Mouse (Mus musculus) spleen, embryonic (tissue): ENCODE data around the gene Tstd3.

ENCODE experiments used
- CTCF ChIA-PET: fragments of 350-600 bp; sonication (Branson Sonifier 250); formaldehyde crosslinking; loops from one replicate; lab custom pipeline; 2022; lab: Charles Lee

Tstd3 gene

DNA sequence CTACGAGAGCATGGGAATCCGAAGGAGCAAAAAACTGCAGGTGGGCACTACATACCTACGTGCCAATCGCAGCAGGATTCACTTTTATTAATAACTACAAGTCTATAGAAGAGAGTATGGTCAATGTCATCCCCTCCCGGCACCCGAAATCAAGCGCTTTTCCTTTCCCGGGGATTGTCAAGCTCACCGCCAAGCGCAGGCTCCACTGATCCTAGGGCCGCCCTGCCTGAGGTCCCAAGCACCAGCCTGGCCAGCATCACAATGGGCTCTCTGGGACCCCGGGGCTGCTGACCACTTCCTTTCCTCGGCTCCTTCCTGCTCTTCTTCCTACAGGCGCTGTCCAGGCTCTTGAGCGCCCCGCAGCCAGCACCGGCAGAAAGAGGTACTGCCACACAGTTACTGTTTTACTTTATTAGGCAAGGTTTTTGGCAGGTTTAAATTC, at the start of gene Tstd3, which contains the start of gene Usp45:
Tstd3 (minus strand) TSS at position 350 of the 442 bp plus-strand sequence.
Usp45 (plus strand) TSS at position 294 of the 442 bp plus-strand sequence.
- CTCF ChIA-PET: no interaction called here

- CTCF ChIA-PET: interaction anchor here (0.6 kb wide), 2 partner anchors 67 to 92 kb away, joined by 3 to 4 read pairs; no protein-coding TSS in a partner anchor
Measured at GRCm38 (mm10) chr4:21814029-21814428, 47.0 kb upstream of the Tstd3 start.

DNA sequence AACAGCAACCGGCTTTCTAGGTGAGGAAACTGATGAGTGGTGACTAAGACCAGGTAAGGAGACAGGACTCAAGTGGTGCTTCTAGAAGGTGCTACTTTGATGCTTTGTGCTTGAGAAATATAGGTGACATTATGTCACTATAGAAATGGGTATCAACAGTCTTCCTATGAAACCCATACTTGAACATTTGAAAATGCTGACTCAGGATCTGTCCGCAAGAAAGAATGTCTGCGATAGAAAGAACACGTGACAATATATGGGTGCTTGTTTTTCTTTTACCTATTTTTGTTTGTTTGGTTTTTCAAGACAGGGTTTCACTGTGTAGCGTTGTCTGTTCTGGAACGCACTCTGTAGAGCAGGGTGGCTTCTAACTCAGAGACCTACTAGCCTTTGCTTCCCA, 45.6 kb upstream of the Tstd3 start:
- CTCF ChIA-PET: no interaction called here

GRCm38 (mm10) chr4:21810608-21811007, 43.6 kb upstream of the Tstd3 start:
- CTCF ChIA-PET: no interaction called here

DNA sequence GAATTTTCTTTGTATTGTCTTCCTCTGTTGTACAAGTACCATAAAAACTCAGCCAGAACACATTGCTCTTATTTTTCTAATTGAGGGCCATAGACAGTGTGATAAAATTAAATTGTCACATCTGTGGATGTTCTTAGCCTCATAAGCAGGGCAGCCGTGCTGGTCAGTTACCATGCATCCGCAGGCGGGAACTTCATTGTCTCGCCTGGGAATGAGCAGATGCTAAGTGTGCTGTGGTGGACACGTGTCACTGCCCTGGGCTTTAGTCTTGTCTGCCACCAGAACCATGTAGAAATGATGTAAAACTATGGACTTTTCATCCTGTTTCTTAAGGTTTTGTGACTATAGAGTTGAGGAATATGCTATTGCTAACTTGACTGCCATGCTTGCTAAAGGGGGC, 40.2 kb upstream of the Tstd3 start:
- CTCF ChIA-PET: no interaction called here

GRCm38 (mm10) chr4:21801620-21802019, 34.6 kb upstream of the Tstd3 start:
- CTCF ChIA-PET: no interaction called here

GRCm38 (mm10) chr4:21801013-21801412, 34.0 kb upstream of the Tstd3 start:
- CTCF ChIA-PET: no interaction called here

DNA sequence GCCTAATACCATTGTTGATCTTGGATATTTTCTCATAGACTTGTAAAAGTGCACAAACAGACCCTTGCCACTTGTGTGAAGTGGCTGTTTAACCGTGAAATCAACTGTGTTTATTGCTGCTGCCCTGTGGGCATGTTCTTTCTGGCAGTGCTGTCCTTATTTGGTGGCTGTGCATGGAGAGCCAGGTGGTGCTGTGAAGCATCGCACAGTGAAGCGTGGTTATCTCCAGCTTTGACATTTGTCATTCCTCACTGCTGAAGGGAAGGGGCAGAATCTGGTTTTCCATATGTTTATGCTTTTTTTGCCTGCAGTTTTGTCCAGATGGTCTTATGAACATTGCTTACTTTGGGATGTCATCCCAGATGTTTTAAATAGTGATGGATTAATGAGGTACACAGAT, 26.6 kb upstream of the Tstd3 start:
- CTCF ChIA-PET: no interaction called here

DNA sequence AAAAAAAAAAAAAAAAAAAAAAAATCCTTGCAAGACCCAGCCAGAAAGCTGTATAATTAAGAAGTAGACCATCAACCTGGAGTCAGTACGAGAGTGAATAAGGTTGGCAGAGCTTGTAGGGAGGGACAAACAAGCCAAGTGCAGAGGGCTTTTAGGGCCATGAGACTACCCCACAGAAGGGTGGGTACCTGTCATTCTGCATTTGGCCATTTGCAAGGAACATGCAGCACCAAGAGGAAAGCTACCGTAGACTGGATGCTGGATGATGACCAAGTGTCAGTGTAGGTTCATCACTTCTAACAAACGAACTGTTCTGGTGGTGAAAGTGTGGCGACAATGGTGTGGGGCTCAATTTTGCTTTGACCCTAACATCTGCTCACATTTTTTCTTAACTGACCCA, 22.8 kb upstream of the Tstd3 start:
- CTCF ChIA-PET: no interaction called here

DNA sequence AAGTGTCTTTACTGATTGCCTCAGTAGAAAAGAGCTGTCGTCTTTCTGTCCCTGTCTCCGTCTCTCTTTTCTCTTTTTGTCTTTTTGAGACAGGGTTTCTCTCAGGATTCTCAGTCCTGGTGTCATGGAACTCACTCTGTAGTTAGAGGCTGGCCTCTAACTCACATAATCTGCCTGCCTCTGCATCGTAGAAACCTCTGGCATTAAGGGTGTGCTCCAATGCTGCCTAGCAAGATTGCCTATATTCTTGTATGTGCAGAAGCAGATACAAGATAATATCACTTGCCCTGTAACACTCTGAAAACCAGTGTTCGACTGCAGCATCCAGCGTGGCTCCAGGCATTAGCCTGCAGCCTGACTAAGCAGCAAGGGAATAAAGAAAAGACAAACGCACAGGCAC, 21.9 kb upstream of the Tstd3 start:
- CTCF ChIA-PET: interaction anchor here (0.6 kb wide), 1 partner anchor 38 kb away, joined by 8 read pairs; no protein-coding TSS in a partner anchor

- CTCF ChIA-PET: no interaction called here
Measured at GRCm38 (mm10) chr4:21786268-21786667, 19.3 kb upstream of the Tstd3 start.

- CTCF ChIA-PET: no interaction called here
Measured at GRCm38 (mm10) chr4:21780816-21781726, 14.1 kb upstream of the Tstd3 start.

- CTCF ChIA-PET: interaction anchor here (0.7 kb wide), 1 partner anchor 888 kb away, joined by 4 read pairs; no protein-coding TSS in a partner anchor
Measured at GRCm38 (mm10) chr4:21776946-21777265, 9.9 kb upstream of the Tstd3 start.

DNA sequence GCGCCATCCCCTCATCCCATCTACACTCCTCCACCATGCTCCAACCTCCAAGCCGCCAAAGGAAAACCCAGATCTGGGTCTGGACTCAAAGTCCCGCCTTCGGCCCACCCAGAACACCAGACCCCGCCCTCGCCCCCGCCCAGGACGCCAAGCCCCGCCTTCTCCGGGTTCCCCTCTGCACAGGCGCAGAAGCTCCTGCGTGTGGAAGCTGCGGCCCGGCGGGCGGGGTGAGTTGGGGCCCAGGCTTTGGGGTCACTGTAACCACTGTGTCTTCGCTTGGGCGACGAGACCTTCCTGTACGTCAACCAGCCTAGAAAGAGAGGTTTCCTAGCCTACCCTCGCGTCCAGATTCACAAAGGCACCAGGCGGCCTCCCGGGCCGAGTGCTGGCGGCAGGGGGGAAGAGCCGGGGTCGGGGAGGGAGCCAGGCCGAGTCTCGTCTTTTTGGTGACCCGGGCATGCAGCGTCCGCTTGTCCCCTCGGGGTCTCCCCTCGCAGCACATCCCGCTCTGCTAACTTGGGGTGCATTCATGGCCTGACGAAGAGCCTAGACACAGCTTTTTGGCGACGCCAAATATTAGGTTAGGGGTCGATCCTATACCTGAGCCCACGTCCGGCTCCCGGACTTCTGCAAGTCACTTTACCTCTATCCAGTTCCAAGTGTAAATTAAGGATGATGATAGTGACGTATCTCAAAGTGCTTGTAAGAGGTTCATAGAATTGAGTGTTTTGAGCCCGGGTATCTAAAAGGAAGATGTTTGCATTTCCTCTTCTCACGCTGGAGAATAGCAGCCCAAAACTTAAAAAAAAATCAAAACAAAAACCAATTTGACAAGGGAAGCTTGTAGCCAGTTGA, 9.3 kb upstream of the Tstd3 start:
- CTCF ChIA-PET: interaction anchor here (0.7 kb wide), 1 partner anchor 887 kb away, joined by 4 read pairs; no protein-coding TSS in a partner anchor

- CTCF ChIA-PET: no interaction called here
Measured at GRCm38 (mm10) chr4:21772306-21772705, 5.3 kb upstream of the Tstd3 start.

- CTCF ChIA-PET: interaction anchor here (0.8 kb wide), 1 partner anchor 51 kb away, joined by 4 read pairs; no protein-coding TSS in a partner anchor
Measured at GRCm38 (mm10) chr4:21771064-21771463, 4.1 kb upstream of the Tstd3 start.

- CTCF ChIA-PET: interaction anchor here (0.6 kb wide), 1 partner anchor 37 kb away, joined by 18 read pairs; no protein-coding TSS in a partner anchor
Measured at GRCm38 (mm10) chr4:21766171-21766862, 695 bp downstream of the Tstd3 start.

GRCm38 (mm10) chr4:21763827-21764226, 3.2 kb downstream of the Tstd3 start:
- CTCF ChIA-PET: no interaction called here

GRCm38 (mm10) chr4:21761416-21762160, 5.4 kb downstream of the Tstd3 start:
- CTCF ChIA-PET: no interaction called here

- CTCF ChIA-PET: no interaction called here
Measured at GRCm38 (mm10) chr4:21758860-21759259, 8.2 kb downstream of the Tstd3 start.
